ENCODE assay signal across 8 mouse cellular contexts in genomic region chr15:93591831-93592321, GRCm38 (mm10). TPM values are rescaled to one million over a fixed set of nuclear protein-coding genes. Genes with fewer than 3 reads are reported as not detected.
DNase-seq lines count a peak whose midpoint lies in the region; ATAC-seq lines count a peak whose summit lies in the region.

No protein-coding gene starts in this region.

- no peaks in the 10 kb centered on the region for H3K36me3 ChIP-seq in forebrain, embryonic 11.5 days (ENCODE audit: control insufficient read depth, insufficient read depth, low read length)
- H3K36me3 ChIP-seq in hindbrain, embryonic 13.5 days: no peaks in the 10 kb centered on the region
- H3K36me3 ChIP-seq in liver, embryonic 11.5 days (ENCODE audit: control insufficient read depth, insufficient read depth, low read length): no peaks in the 10 kb centered on the region

- 9% methylated on average over 12 of the region's 12 CpGs for WGBS in forebrain, embryonic 11.5 days
- WGBS in hindbrain, embryonic 13.5 days: 5% methylated on average over 12 of the region's 12 CpGs
- 17% methylated on average over 12 of the region's 12 CpGs for WGBS in liver, embryonic 11.5 days

- no peaks in the 10 kb centered on the region; the same call in 1 of the 2 replicates for H3K27me3 ChIP-seq in forebrain, embryonic 11.5 days (ENCODE audit: control insufficient read depth, insufficient read depth, low read length)
- H3K27me3 ChIP-seq in hindbrain, embryonic 13.5 days: no peaks in the 10 kb centered on the region
- no peaks in the 10 kb centered on the region for H3K27me3 ChIP-seq in liver, embryonic 11.5 days (replicated peaks; ENCODE audit: control insufficient read depth, insufficient read depth, low read length)

- no peak for ATAC-seq in CD4-positive, CD25-positive, alpha-beta regulatory T cell, adult 4 months
- no peak; the same call in 1 of the 2 replicates for ATAC-seq in forebrain, embryonic 11.5 days (replicated peaks; ENCODE audit: low FRiP score)
- ATAC-seq in hindbrain, embryonic 13.5 days (ENCODE audit: low FRiP score): no peak
- peak; percentile 32 for ATAC-seq in liver, embryonic 11.5 days (replicated peaks; ENCODE audit: low FRiP score)

- peaks cover 7% of the 10 kb centered on the region for H3K4me1 ChIP-seq in forebrain, embryonic 11.5 days (replicated peaks; ENCODE audit: control insufficient read depth, insufficient read depth, low read length)
- H3K4me1 ChIP-seq in hindbrain, embryonic 13.5 days (replicated peaks): peaks cover 44% of the 10 kb centered on the region
- peaks cover 35% of the 10 kb centered on the region for H3K4me1 ChIP-seq in liver, embryonic 11.5 days (replicated peaks; ENCODE audit: control insufficient read depth, insufficient read depth, low read length)

- peak overlapping the region; percentile 40 for H3K4me2 ChIP-seq in forebrain, embryonic 11.5 days (ENCODE audit: low read depth, low read length, severe bottlenecking)
- H3K4me2 ChIP-seq in hindbrain, embryonic 13.5 days: peak overlapping the region; percentile 62
- peak overlapping the region; percentile 53 for H3K4me2 ChIP-seq in liver, embryonic 11.5 days

- peak; percentile 31 for DNase-seq in CD4-positive, CD25-positive, alpha-beta regulatory T cell, adult 2 months (ENCODE audit: low read depth, low spot score)
- peak; percentile 72 for DNase-seq in adipocyte (ENCODE audit: low spot score)
- DNase-seq in forebrain, embryonic 11.5 days (ENCODE audit: low spot score): peak; percentile 69
- DNase-seq in liver, embryonic 11.5 days (ENCODE audit: low spot score): no peak
- peak; percentile 66 for DNase-seq in neural tube, embryonic 10.5 days (ENCODE audit: extremely low spot score, low spot score)
- DNase-seq in gastrocnemius, postnatal 10 days: no peak

- H3K9me3 ChIP-seq in forebrain, embryonic 11.5 days (ENCODE audit: control insufficient read depth, low read length): no peaks in the 10 kb centered on the region
- no peaks in the 10 kb centered on the region for H3K9me3 ChIP-seq in hindbrain, embryonic 13.5 days
- no peaks in the 10 kb centered on the region for H3K9me3 ChIP-seq in liver, embryonic 11.5 days (ENCODE audit: control insufficient read depth, low read length)

- no peak overlapping the region for H3K27ac ChIP-seq in forebrain, embryonic 11.5 days (ENCODE audit: low read depth, low read length)
- H3K27ac ChIP-seq in hindbrain, embryonic 13.5 days: peak overlapping the region; percentile 35; the same call in 1 of the 2 replicates
- H3K27ac ChIP-seq in liver, embryonic 11.5 days (ENCODE audit: low read depth, low read length): no peak overlapping the region

- no peak overlapping the region for H3K9ac ChIP-seq in forebrain, embryonic 11.5 days (ENCODE audit: low read length)
- H3K9ac ChIP-seq in hindbrain, embryonic 13.5 days: peak overlapping the region; percentile 67
- no peak overlapping the region for H3K9ac ChIP-seq in liver, embryonic 11.5 days (ENCODE audit: low read depth, low read length)

- H3K4me3 ChIP-seq in forebrain, embryonic 11.5 days (ENCODE audit: low read depth, low read length): peak overlapping the region; percentile 9; the same call in 1 of the 2 replicates
- H3K4me3 ChIP-seq in hindbrain, embryonic 13.5 days: peak overlapping the region; percentile 37
- peak overlapping the region; percentile 30 for H3K4me3 ChIP-seq in liver, embryonic 11.5 days (ENCODE audit: low read depth, low read length)

RNA-seq across cellular contexts. Expression of gene Prickle1, which starts 3.8 kb away (rescaled TPM):
- 1 to 10 TPM; 1.5 TPM for polyA plus RNA-seq in CD4-positive, CD25-positive, alpha-beta regulatory T cell, adult 4 months (2017; shearing (Covaris generic))
- 11.6 and 12.4 TPM in 2 replicates for polyA plus RNA-seq in forebrain, embryonic 11.5 days (2014; fragmentation: Nextera tagmentation; extraction: Ambion mirVana)
- polyA plus RNA-seq in hindbrain, embryonic 13.5 days (2015; fragmentation: Nextera tagmentation; extraction: Ambion mirVana): 14.9 and 15.9 TPM in 2 replicates
- polyA plus RNA-seq in liver, embryonic 11.5 days (2014; fragmentation: Nextera tagmentation; extraction: Ambion mirVana): 11.6 and 12.8 TPM in 2 replicates
- total RNA-seq in gastrocnemius, postnatal 10 days (2021): 10 to 100 TPM in 1 of 2 experiments, 1 to 10 TPM in 1; 8.1 to 10.6 TPM

Comparison
In these comparisons a context has a peak if more than half of its experiments do, and no peak if none do; other contexts are left out.
1. DNase-seq: peak in CD4-positive, CD25-positive, alpha-beta regulatory T cell, adult 2 months (single experiment), adipocyte (single experiment), forebrain, embryonic 11.5 days (single experiment) and neural tube, embryonic 10.5 days (single experiment); none in liver, embryonic 11.5 days (single experiment) and gastrocnemius, postnatal 10 days (single experiment).
2. Peak in every context shown above with its lines, with median percentiles within 50 percentile points of each other: H3K4me2 ChIP-seq and H3K4me3 ChIP-seq.